Mouse (Mus musculus) myocyte (in vitro differentiated cells): ENCODE measurements around the gene Ilk.

ENCODE experiments used
- CEBPB ChIP-seq: IDR thresholded peaks from 2 replicates; pipeline ENCODE4 v1.6.1; 2011; ENCODE audit warnings: mild to moderate bottlenecking, moderate library complexity; ENCODE audit not compliant: poor library complexity, insufficient read depth, severe bottlenecking
- MAX ChIP-seq: IDR thresholded peaks from one replicate; pipeline ENCODE4 v1.6.1; 2011; ENCODE audit warnings: low read depth, mild to moderate bottlenecking, control low read depth
- POLR2A ChIP-seq: IDR thresholded peaks from one replicate; pipeline ENCODE4 v1.6.1; 2011; ENCODE audit warnings: low read depth, mild to moderate bottlenecking, control low read depth, moderate library complexity; ENCODE audit not compliant: insufficient read length
- POLR2AphosphoS2 ChIP-seq: IDR thresholded peaks from one replicate; pipeline ENCODE4 v1.6.1; 2011; ENCODE audit warnings: low read depth, control low read depth; ENCODE audit not compliant: insufficient read length
- TCF12 ChIP-seq: IDR thresholded peaks from one replicate; pipeline ENCODE4 v1.6.1; 2011; ENCODE audit warnings: mild to moderate bottlenecking, control low read depth; ENCODE audit not compliant: poor library complexity, insufficient read depth, severe bottlenecking
- USF1 ChIP-seq: IDR thresholded peaks from one replicate; pipeline ENCODE4 v1.6.1; 2011; ENCODE audit warnings: low read depth, mild to moderate bottlenecking, control low read depth, moderate library complexity

DNA sequence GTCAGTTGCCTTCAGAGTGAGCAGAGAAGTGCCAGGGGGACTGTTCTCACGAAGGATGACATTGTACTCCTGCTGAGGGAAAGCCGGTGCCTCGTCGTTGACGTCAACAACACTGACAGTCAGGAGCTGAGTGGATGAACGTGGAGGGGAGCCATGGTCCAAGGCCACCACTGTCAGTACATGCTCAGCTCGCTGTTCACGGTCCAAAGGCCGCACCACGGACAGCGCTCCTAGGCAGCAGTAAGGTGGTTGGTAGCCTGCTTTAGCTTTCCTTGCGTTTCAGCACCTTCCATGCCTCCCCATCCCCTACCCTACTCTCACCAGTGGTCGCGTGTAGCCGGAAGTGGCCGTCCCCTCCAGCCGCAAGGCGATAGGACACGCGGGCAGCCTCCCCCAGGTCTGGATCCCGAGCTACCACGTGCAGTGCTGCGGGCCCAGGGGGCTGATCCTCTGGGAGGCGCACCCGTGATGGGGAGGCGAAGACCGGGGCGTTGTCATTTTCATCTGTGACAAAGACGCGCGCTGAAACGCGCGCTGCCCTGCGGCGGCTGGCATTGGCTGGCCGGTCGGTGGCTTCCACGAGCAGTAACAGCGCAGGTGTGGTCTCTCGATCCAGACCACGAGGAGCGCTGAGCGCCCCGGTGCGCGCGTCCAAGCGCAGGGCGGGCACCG, 25.6 kb downstream of the Ilk start:
- TF ChIP-seq POLR2A (no peak), POLR2AphosphoS2 (no peak), TCF12 (no peak), CEBPB (no peak), MAX (no peak), USF1 (no peak)
